Mouse (Mus musculus) megakaryocyte, embryonic 14.5 days (primary cell): ENCODE data around the gene Rgs9.

Experiments used
- FLI1 ChIP-seq: IDR thresholded peaks from 2 replicates; pipeline ENCODE4 v1.6.1; 2012; ENCODE audit warnings: low read length, inconsistent platforms, mixed read lengths
- GATA1 ChIP-seq: IDR thresholded peaks from 3 replicates; pipeline ENCODE4 v1.6.1; 2012; ENCODE audit warnings: mixed read lengths, low read length, inconsistent platforms, borderline replicate concordance

GRCm38 (mm10) chr11:109332722-109333121 is 34.8 kb upstream of the Rgs9 start:
- TF ChIP-seq FLI1 (no peak), GATA1 (no peak)
